Mouse (Mus musculus): ENCODE results near the gene Add1.

- TF ChIP-seq CTCF (IDR thresholded peaks at IDR 0.05; ENCODE audit: control insufficient read depth, insufficient read depth, low read length) (no peak), POLR2A (IDR thresholded peaks at IDR 0.05; ENCODE audit: borderline replicate concordance, control insufficient read depth, low read depth, low read length) (no peak)
These were observed 61.4 kb downstream of the Add1 start for GRCm38 (mm10) chr5:34634746-34635400.
